27 mouse cellular contexts compared by ENCODE assay signal in the genomic region with DNA sequence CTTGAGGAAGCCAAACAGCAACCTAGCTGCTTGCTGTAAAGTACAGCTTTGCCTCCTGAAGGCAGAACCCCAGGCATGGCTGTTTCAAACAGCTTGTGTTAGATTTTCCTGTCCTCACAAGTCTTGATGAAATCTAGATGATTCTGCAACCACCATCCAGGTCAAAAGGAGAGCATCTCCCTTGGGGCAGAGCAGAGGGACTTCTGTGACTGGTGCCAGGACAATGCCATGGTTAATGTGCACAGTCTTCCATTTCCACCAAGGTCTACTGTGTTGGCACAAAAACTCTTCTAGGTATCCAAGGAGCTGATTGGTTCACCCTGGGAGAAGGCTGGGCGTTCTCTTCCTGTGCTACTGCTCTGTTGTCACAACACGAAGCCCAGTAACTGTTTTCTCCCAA. TPM values are rescaled to one million over a fixed set of nuclear protein-coding genes. Genes with fewer than 3 reads are reported as not detected.
DNase-seq lines count a peak whose midpoint lies in the region; ATAC-seq lines count a peak whose summit lies in the region.
"Had no signal": no experiment of that assay in that cellular context is flagged by ENCODE, and none has a peak within 500 bp of the region (broad histone marks: within the 10 kb centered on the region; RNA-seq: fewer than 3 reads in every experiment).

No protein-coding gene starts in this region.

- H3K36me3 ChIP-seq in midbrain, embryonic 11.5 days (ENCODE audit: control insufficient read depth, insufficient read depth, low read length): no peaks in the 10 kb centered on the region
- H3K36me3 ChIP-seq in midbrain, embryonic 16.5 days (ENCODE audit: control insufficient read depth, insufficient read depth, low read length): peaks cover 3% of the 10 kb centered on the region; the same call in 1 of the 2 replicates
- H3K36me3 ChIP-seq in forebrain, embryonic 14.5 days (ENCODE audit: control insufficient read depth, insufficient read depth, low read length): no peaks in the 10 kb centered on the region
- H3K36me3 ChIP-seq: embryonic facial prominence, embryonic 12.5 days; forebrain, embryonic 12.5 days had no signal

- no peak overlapping the region for H3K27ac ChIP-seq in midbrain, embryonic 11.5 days (ENCODE audit: low read depth, low read length)
- no peak overlapping the region for H3K27ac ChIP-seq in midbrain, embryonic 16.5 days (ENCODE audit: low read length)
- H3K27ac ChIP-seq in forebrain, embryonic 14.5 days (ENCODE audit: low read depth, low read length): no peak overlapping the region
- H3K27ac ChIP-seq: embryonic facial prominence, embryonic 10.5 days; embryonic facial prominence, embryonic 12.5 days; forebrain, embryonic 10.5 days; forebrain, embryonic 12.5 days; forebrain, embryonic 15.5 days had no signal

- 90% methylated on average over 2 of the region's 2 CpGs for WGBS in midbrain, embryonic 11.5 days
- 93% methylated on average over 2 of the region's 2 CpGs for WGBS in midbrain, embryonic 16.5 days
- WGBS in forebrain, embryonic 14.5 days: 94% methylated on average over 2 of the region's 2 CpGs

- no peak overlapping the region for H3K4me3 ChIP-seq in midbrain, embryonic 11.5 days (ENCODE audit: low read depth, low read length)
- no peak overlapping the region for H3K4me3 ChIP-seq in midbrain, embryonic 16.5 days (ENCODE audit: low read depth, low read length)
- H3K4me3 ChIP-seq in forebrain, embryonic 14.5 days (ENCODE audit: low read depth, low read length): no peak overlapping the region
- H3K4me3 ChIP-seq: embryonic facial prominence, embryonic 10.5 days; embryonic facial prominence, embryonic 12.5 days; forebrain, embryonic 10.5 days; forebrain, embryonic 12.5 days; forebrain, embryonic 15.5 days had no signal

- no peaks in the 10 kb centered on the region for H3K27me3 ChIP-seq in midbrain, embryonic 11.5 days (ENCODE audit: control insufficient read depth, insufficient read depth, low read length)
- no peaks in the 10 kb centered on the region for H3K27me3 ChIP-seq in midbrain, embryonic 16.5 days (ENCODE audit: control insufficient read depth, insufficient read depth, low read depth, low read length)
- no peaks in the 10 kb centered on the region for H3K27me3 ChIP-seq in forebrain, embryonic 14.5 days (replicated peaks; ENCODE audit: control insufficient read depth, insufficient read depth, low read length)
- H3K27me3 ChIP-seq: CH12.LX; embryonic facial prominence, embryonic 12.5 days; forebrain, embryonic 12.5 days; forebrain, embryonic 15.5 days; Patski had no signal

- peak; percentile 40 for DNase-seq in adrenal gland, postnatal 10 days
- no peak for DNase-seq in adrenal gland, postnatal 36 days
- peak; percentile 33 for DNase-seq in midbrain, embryonic 11.5 days (ENCODE audit: low spot score, missing footprints)
- DNase-seq in gonadal fat pad, adult 2 months (ENCODE audit: low read depth): peak; percentile 97
- DNase-seq in forebrain, embryonic 14.5 days (ENCODE audit: low spot score): no peak
- DNase-seq: adrenal gland, adult 8-10 months; B cell, adult 2 months; cerebellum, adult 11 months; cerebellum, adult 18-20 months; cerebellum, adult 8-10 months; cerebellum, adult 9-11 months; cerebellum, postnatal 14 days; cerebellum, postnatal 36 days; forebrain, postnatal 0 days had no signal

- ATAC-seq in midbrain, embryonic 11.5 days (ENCODE audit: low FRiP score): no peak
- no peak for ATAC-seq in midbrain, embryonic 16.5 days
- ATAC-seq in forebrain, embryonic 14.5 days: no peak
- ATAC-seq: activated CD4-positive, CD25-positive, alpha-beta regulatory T cell, adult 4 months; CD4-positive, CD25-positive, alpha-beta regulatory T cell, adult 4 months; forebrain, embryonic 15.5 days; forebrain, postnatal 0 days; Patski had no signal

- H3K9ac ChIP-seq in midbrain, embryonic 11.5 days (ENCODE audit: low read length): no peak overlapping the region
- no peak overlapping the region for H3K9ac ChIP-seq in midbrain, embryonic 16.5 days (ENCODE audit: low read depth, low read length)
- H3K9ac ChIP-seq in forebrain, embryonic 14.5 days (ENCODE audit: low read length): no peak overlapping the region
- H3K9ac ChIP-seq: embryonic facial prominence, embryonic 12.5 days; forebrain, embryonic 12.5 days; forebrain, embryonic 15.5 days; forebrain, postnatal 0 days had no signal

- no peaks in the 10 kb centered on the region for H3K4me1 ChIP-seq in midbrain, embryonic 11.5 days (ENCODE audit: control insufficient read depth, insufficient read depth, low read length)
- no peaks in the 10 kb centered on the region for H3K4me1 ChIP-seq in midbrain, embryonic 16.5 days (ENCODE audit: control insufficient read depth, insufficient read depth, low read length)
- no peaks in the 10 kb centered on the region for H3K4me1 ChIP-seq in forebrain, embryonic 14.5 days (ENCODE audit: control insufficient read depth, insufficient read depth, low read length)
- H3K4me1 ChIP-seq: embryonic facial prominence, embryonic 10.5 days; embryonic facial prominence, embryonic 12.5 days; forebrain, embryonic 10.5 days; forebrain, embryonic 12.5 days; forebrain, embryonic 15.5 days had no signal

- H3K4me2 ChIP-seq in midbrain, embryonic 11.5 days: no peak overlapping the region
- H3K4me2 ChIP-seq in midbrain, embryonic 16.5 days (ENCODE audit: low read length): no peak overlapping the region
- no peak overlapping the region for H3K4me2 ChIP-seq in forebrain, embryonic 14.5 days (ENCODE audit: low read length)
- H3K4me2 ChIP-seq: embryonic facial prominence, embryonic 12.5 days; forebrain, embryonic 12.5 days; forebrain, embryonic 15.5 days had no signal

- no peaks in the 10 kb centered on the region for H3K9me3 ChIP-seq in midbrain, embryonic 11.5 days (ENCODE audit: control insufficient read depth, low read length)
- no peaks in the 10 kb centered on the region for H3K9me3 ChIP-seq in midbrain, embryonic 16.5 days (replicated peaks; ENCODE audit: control insufficient read depth, low read length, poor library complexity, severe bottlenecking)
- no peaks in the 10 kb centered on the region for H3K9me3 ChIP-seq in forebrain, embryonic 14.5 days (replicated peaks; ENCODE audit: control insufficient read depth, low read length)
- H3K9me3 ChIP-seq: embryonic facial prominence, embryonic 10.5 days; embryonic facial prominence, embryonic 12.5 days; forebrain, embryonic 10.5 days; forebrain, embryonic 12.5 days; forebrain, embryonic 15.5 days; G1E had no signal

RNA-seq across cellular contexts. Expression of a gene that starts 12.7 kb away (rescaled TPM):
- total RNA-seq in adrenal gland, postnatal 10 days (2021): 10 to 100 TPM; 20.4 to 20.7 TPM
- total RNA-seq in adrenal gland, postnatal 36 days (2021): 10 to 100 TPM; 24.2 to 25.9 TPM
- polyA plus RNA-seq in midbrain, embryonic 11.5 days (2014; fragmentation: Nextera tagmentation; extraction: Ambion mirVana): 21.8 and 22.0 TPM in 2 replicates
- polyA plus RNA-seq in midbrain, embryonic 16.5 days (2015; fragmentation: Nextera tagmentation; extraction: Ambion mirVana): 32.5 and 34.7 TPM in 2 replicates
- polyA plus RNA-seq in gonadal fat pad, adult 2 months (2012; rRNA removed): 30.1 and 37.6 TPM in 2 replicates
- polyA plus RNA-seq in forebrain, embryonic 14.5 days (2014; fragmentation: Nextera tagmentation; extraction: Ambion mirVana): 24.2 and 31.1 TPM in 2 replicates

RNA-seq across cellular contexts. Expression of a gene that starts 14.2 kb away (rescaled TPM):
- total RNA-seq in adrenal gland, postnatal 10 days (2021): under 1 TPM; 0.30 to 0.58 TPM
- not detected for total RNA-seq in adrenal gland, postnatal 36 days (2021)
- not detected in 2 replicates for polyA plus RNA-seq in midbrain, embryonic 11.5 days (2014; fragmentation: Nextera tagmentation; extraction: Ambion mirVana)
- polyA plus RNA-seq in midbrain, embryonic 16.5 days (2015; fragmentation: Nextera tagmentation; extraction: Ambion mirVana): not detected in 2 replicates
- polyA plus RNA-seq in gonadal fat pad, adult 2 months (2012; rRNA removed): 0.77 and 1.2 TPM in 2 replicates
- polyA plus RNA-seq in forebrain, embryonic 14.5 days (2014; fragmentation: Nextera tagmentation; extraction: Ambion mirVana): not detected in 2 replicates
- total RNA-seq: adrenal gland, adult 8-10 months; common myeloid progenitor, adult 5-6 weeks; forebrain, postnatal 0 days had no signal
- polyA plus RNA-seq: activated CD4-positive, CD25-positive, alpha-beta regulatory T cell, adult 4 months; brain, embryonic 14.5 days; CD4-positive, CD25-positive, alpha-beta regulatory T cell, adult 4 months; embryonic facial prominence, embryonic 10.5 days; forebrain, embryonic 10.5 days; forebrain, embryonic 12.5 days; forebrain, embryonic 15.5 days; forebrain, postnatal 0 days had no signal

Comparison
In these comparisons a context has a peak if more than half of its experiments do, and no peak if none do; other contexts are left out.
1. DNase-seq: peak in adrenal gland, postnatal 10 days (single experiment), midbrain, embryonic 11.5 days (single experiment) and gonadal fat pad, adult 2 months (single experiment); none in adrenal gland, postnatal 36 days (0 of 2) and forebrain, embryonic 14.5 days (single experiment).